Comparison of ENCODE assay signal across 13 mouse cellular contexts in the genomic region with DNA sequence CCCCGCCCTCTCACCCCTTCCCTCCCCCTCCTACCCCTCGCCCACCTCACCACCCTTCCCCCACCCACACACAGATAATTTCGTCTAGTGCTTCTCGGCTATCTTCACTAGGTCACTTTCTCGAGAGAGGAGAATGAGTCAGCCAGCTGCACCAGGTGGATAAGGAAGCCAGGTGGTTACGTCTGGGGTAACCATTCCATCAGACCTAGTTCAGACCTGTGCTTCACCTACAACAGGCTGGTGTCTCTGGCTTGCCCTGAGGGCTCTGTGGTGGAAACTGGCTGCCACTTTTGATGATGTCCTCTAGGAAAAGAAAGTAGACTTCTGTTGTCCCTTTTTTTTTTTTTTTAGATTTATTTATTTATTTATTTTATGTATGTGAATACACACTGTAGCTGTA.
DNase-seq lines count a peak whose midpoint lies in the region; ATAC-seq lines count a peak whose summit lies in the region.
"Had no signal": no experiment of that assay in that cellular context is flagged by ENCODE, and none has a peak within 500 bp of the region (broad histone marks: within the 10 kb centered on the region; RNA-seq: fewer than 3 reads in every experiment).

No protein-coding gene starts in this region.

- WGBS in heart, embryonic 14.5 days = 22% methylated on average over 5 of the region's 6 CpGs
- WGBS in lung, embryonic 16.5 days = 17% methylated on average over 6 of the region's 6 CpGs
- WGBS in embryonic facial prominence, embryonic 12.5 days = 15% methylated on average over 6 of the region's 6 CpGs
- WGBS in liver, embryonic 12.5 days (ENCODE audit: insufficient replicate concordance) = 14% methylated on average over 6 of the region's 6 CpGs

- H3K4me3 ChIP-seq in heart, embryonic 14.5 days (ENCODE audit: control insufficient read depth in 1 of 2, insufficient read depth in 1 of 2, low read depth in 1 of 2, low read length in 2 of 2) = peak overlapping the region in 1 of 2 experiments; percentile 5; a peak in 1 of 4 replicates
- no peak overlapping the region for H3K4me3 ChIP-seq in lung, embryonic 16.5 days (ENCODE audit: low read length)
- H3K4me3 ChIP-seq in embryonic facial prominence, embryonic 12.5 days = no peak overlapping the region
- no peak overlapping the region for H3K4me3 ChIP-seq in liver, embryonic 12.5 days
- H3K4me3 ChIP-seq: forebrain, embryonic 15.5 days had no signal

- DNase-seq in heart, adult 8-10 months (ENCODE audit: low spot score) = no peak
- DNase-seq in lung, postnatal 10 days = no peak
- DNase-seq: cerebellum, adult 2 months; kidney, postnatal 25 days; lung, postnatal 4 days; thymus, adult 18-20 months had no signal

- no peak for ATAC-seq in heart, embryonic 14.5 days (ENCODE audit: insufficient number of reproducible peaks, insufficient read depth, low FRiP score, low read depth)
- no peak for ATAC-seq in lung, embryonic 16.5 days (ENCODE audit: low read depth)
- no peak for ATAC-seq in embryonic facial prominence, embryonic 12.5 days (ENCODE audit: insufficient number of reproducible peaks, insufficient read depth, low FRiP score, low TSS enrichment)
- 0 out of 2 replicates have a peak, but pooled peaks have one; percentile 37 for ATAC-seq in liver, embryonic 12.5 days
- ATAC-seq in erythroblast, adult 5-6 weeks (replicated peaks; ENCODE audit: low FRiP score, poor library complexity, severe bottlenecking) = no peak
- ATAC-seq: forebrain, embryonic 15.5 days; midbrain, embryonic 16.5 days had no signal

- H3K36me3 ChIP-seq in heart, embryonic 14.5 days (ENCODE audit: control insufficient read depth, insufficient read depth, low read length) = no peaks in the 10 kb centered on the region
- H3K36me3 ChIP-seq in lung, embryonic 16.5 days (ENCODE audit: control insufficient read depth, insufficient read depth, low read length) = no peaks in the 10 kb centered on the region
- H3K36me3 ChIP-seq in embryonic facial prominence, embryonic 12.5 days = no peaks in the 10 kb centered on the region
- no peaks in the 10 kb centered on the region for H3K36me3 ChIP-seq in liver, embryonic 12.5 days
- H3K36me3 ChIP-seq: forebrain, embryonic 15.5 days had no signal

- H3K4me2 ChIP-seq in heart, embryonic 14.5 days (ENCODE audit: low read length) = peak overlapping the region; percentile 54
- peak overlapping the region; percentile 36 for H3K4me2 ChIP-seq in lung, embryonic 16.5 days (ENCODE audit: low read depth, low read length)
- H3K4me2 ChIP-seq in embryonic facial prominence, embryonic 12.5 days (replicated peaks) = peak overlapping the region; percentile 23; the same call in 1 of the 2 replicates
- peak overlapping the region; percentile 35 for H3K4me2 ChIP-seq in liver, embryonic 12.5 days
- H3K4me2 ChIP-seq: forebrain, embryonic 15.5 days had no signal

- peak overlapping the region; percentile 38; the same call in 1 of the 2 replicates for H3K9ac ChIP-seq in heart, embryonic 14.5 days (ENCODE audit: low read length)
- H3K9ac ChIP-seq in lung, embryonic 16.5 days (ENCODE audit: low read length) = no peak overlapping the region
- no peak overlapping the region for H3K9ac ChIP-seq in embryonic facial prominence, embryonic 12.5 days
- H3K9ac ChIP-seq in liver, embryonic 12.5 days = no peak overlapping the region
- H3K9ac ChIP-seq: forebrain, embryonic 15.5 days had no signal

- H3K4me1 ChIP-seq in heart, embryonic 14.5 days (ENCODE audit: control insufficient read depth in 2 of 2, insufficient read depth in 2 of 2, low read length in 2 of 2) = peaks cover 12 to 16% of the 10 kb centered on the region in 2 experiments
- H3K4me1 ChIP-seq in lung, embryonic 16.5 days (replicated peaks; ENCODE audit: control insufficient read depth, insufficient read depth, low read length) = peaks cover 11% of the 10 kb centered on the region; the same call in 1 of the 2 replicates
- H3K4me1 ChIP-seq in embryonic facial prominence, embryonic 12.5 days = 0 out of 2 replicates have a peak, but pooled peaks cover 6% of the 10 kb centered on the region
- peaks cover 10% of the 10 kb centered on the region for H3K4me1 ChIP-seq in liver, embryonic 12.5 days

- H3K9me3 ChIP-seq in heart, embryonic 14.5 days (ENCODE audit: control insufficient read depth, low read length) = no peaks in the 10 kb centered on the region
- no peaks in the 10 kb centered on the region for H3K9me3 ChIP-seq in lung, embryonic 16.5 days (ENCODE audit: control insufficient read depth, low read length)
- no peaks in the 10 kb centered on the region for H3K9me3 ChIP-seq in embryonic facial prominence, embryonic 12.5 days
- no peaks in the 10 kb centered on the region for H3K9me3 ChIP-seq in liver, embryonic 12.5 days (replicated peaks)
- H3K9me3 ChIP-seq: forebrain, embryonic 15.5 days had no signal

- H3K27me3 ChIP-seq in heart, embryonic 14.5 days (ENCODE audit: control insufficient read depth, insufficient read depth, low read length) = no peaks in the 10 kb centered on the region
- H3K27me3 ChIP-seq in lung, embryonic 16.5 days (ENCODE audit: control insufficient read depth, insufficient read depth, low read depth, low read length) = no peaks in the 10 kb centered on the region
- no peaks in the 10 kb centered on the region for H3K27me3 ChIP-seq in embryonic facial prominence, embryonic 12.5 days
- H3K27me3 ChIP-seq in liver, embryonic 12.5 days (replicated peaks) = no peaks in the 10 kb centered on the region
- H3K27me3 ChIP-seq: forebrain, embryonic 15.5 days had no signal

- no peak overlapping the region for H3K27ac ChIP-seq in heart, embryonic 14.5 days (replicated peaks in 1 of 2; ENCODE audit: control insufficient read depth in 1 of 2, insufficient read depth in 1 of 2, low read depth in 2 of 2, low read length in 2 of 2)
- peak overlapping the region; percentile 48; the same call in 1 of the 2 replicates for H3K27ac ChIP-seq in lung, embryonic 16.5 days (ENCODE audit: low read length)
- H3K27ac ChIP-seq in embryonic facial prominence, embryonic 12.5 days = no peak overlapping the region
- no peak overlapping the region for H3K27ac ChIP-seq in liver, embryonic 12.5 days
- H3K27ac ChIP-seq: forebrain, embryonic 15.5 days had no signal
